ENCODE assay signal across 9 mouse cellular contexts in genomic region chr19:45695496-45696280, GRCm38 (mm10). TPM values are rescaled to one million over a fixed set of nuclear protein-coding genes. Genes with fewer than 3 reads are reported as not detected.
DNase-seq lines count a peak whose midpoint lies in the region; ATAC-seq and TF ChIP-seq lines count a peak whose summit lies in the region.
"Had no signal": no experiment of that assay in that cellular context is flagged by ENCODE, and none has a peak within 500 bp of the region (broad histone marks: within the 10 kb centered on the region; RNA-seq: fewer than 3 reads in every experiment).

No protein-coding gene starts in this region.

- H3K4me1 ChIP-seq in midbrain, embryonic 10.5 days: peaks cover 28% of the 10 kb centered on the region
- H3K4me1 ChIP-seq in midbrain, postnatal 0 days (ENCODE audit: insufficient read depth, low read length): no peaks in the 10 kb centered on the region
- peaks cover 21% of the 10 kb centered on the region for H3K4me1 ChIP-seq in heart, embryonic 13.5 days
- H3K4me1 ChIP-seq in midbrain, embryonic 15.5 days: peaks cover 3% of the 10 kb centered on the region; the same call in 1 of the 2 replicates

- H3K9me3 ChIP-seq in midbrain, embryonic 10.5 days (replicated peaks): no peaks in the 10 kb centered on the region
- no peaks in the 10 kb centered on the region for H3K9me3 ChIP-seq in midbrain, postnatal 0 days (ENCODE audit: low read length)
- 0 out of 2 replicates have a peak, but pooled peaks cover 3% of the 10 kb centered on the region for H3K9me3 ChIP-seq in heart, embryonic 13.5 days
- H3K9me3 ChIP-seq in midbrain, embryonic 15.5 days: no peaks in the 10 kb centered on the region

- no peak for ATAC-seq in midbrain, postnatal 0 days (ENCODE audit: low FRiP score)
- ATAC-seq in heart, embryonic 13.5 days (ENCODE audit: extremely low read depth, insufficient number of reproducible peaks, low FRiP score, low TSS enrichment): no peak
- ATAC-seq in midbrain, embryonic 15.5 days (replicated peaks): no peak

- no peak for DNase-seq in gastrocnemius, adult 2 months
- no peak for DNase-seq in gastrocnemius, adult 8-10 months (ENCODE audit: low spot score in 2 of 2)
- DNase-seq in midbrain, embryonic 10.5 days (ENCODE audit: low spot score): peak; percentile 58
- no peak for DNase-seq in midbrain, postnatal 0 days (ENCODE audit: low spot score)
- no peak for DNase-seq in urinary bladder, postnatal 14 days (ENCODE audit: low spot score)
- no peak for DNase-seq in adipocyte (ENCODE audit: low spot score)

- H3K36me3 ChIP-seq in midbrain, embryonic 10.5 days: no peaks in the 10 kb centered on the region
- H3K36me3 ChIP-seq in midbrain, postnatal 0 days (ENCODE audit: insufficient read depth, low read length): no peaks in the 10 kb centered on the region
- H3K36me3 ChIP-seq in heart, embryonic 13.5 days: no peaks in the 10 kb centered on the region
- H3K36me3 ChIP-seq in midbrain, embryonic 15.5 days (replicated peaks): no peaks in the 10 kb centered on the region

- peaks cover 54% of the 10 kb centered on the region for H3K27me3 ChIP-seq in midbrain, embryonic 10.5 days (ENCODE audit: low read depth, poor library complexity, severe bottlenecking)
- H3K27me3 ChIP-seq in midbrain, postnatal 0 days (ENCODE audit: insufficient read depth, low read length): peaks cover 9% of the 10 kb centered on the region
- H3K27me3 ChIP-seq in heart, embryonic 13.5 days (replicated peaks): no peaks in the 10 kb centered on the region
- peaks cover 21% of the 10 kb centered on the region for H3K27me3 ChIP-seq in midbrain, embryonic 15.5 days (replicated peaks)

- H3K9ac ChIP-seq in midbrain, postnatal 0 days (replicated peaks; ENCODE audit: low read length, poor library complexity, severe bottlenecking): no peak overlapping the region
- H3K9ac ChIP-seq in heart, embryonic 13.5 days: peak overlapping the region; percentile 53
- no peak overlapping the region for H3K9ac ChIP-seq in midbrain, embryonic 15.5 days

- WGBS in midbrain, embryonic 10.5 days: 22% methylated on average over 25 of the region's 25 CpGs
- 19% methylated on average over 25 of the region's 25 CpGs for WGBS in midbrain, postnatal 0 days
- 36% methylated on average over 25 of the region's 25 CpGs for WGBS in heart, embryonic 13.5 days
- WGBS in midbrain, embryonic 15.5 days: 23% methylated on average over 25 of the region's 25 CpGs

- no peak for TF ChIP-seq CTCF in gastrocnemius, adult 2 months (IDR thresholded peaks at IDR 0.05)
- TF ChIP-seq CTCF in midbrain, postnatal 0 days (IDR thresholded peaks at IDR 0.05): no peak

- intact Hi-C loops in gastrocnemius, adult 2 months (cut with DNase I): no loop called here

- H3K4me3 ChIP-seq in gastrocnemius, adult 2 months: no peak overlapping the region
- H3K4me3 ChIP-seq in midbrain, embryonic 10.5 days: peak overlapping the region; percentile 30; the same call in 1 of the 2 replicates
- no peak overlapping the region for H3K4me3 ChIP-seq in midbrain, postnatal 0 days (ENCODE audit: low read depth, low read length)
- H3K4me3 ChIP-seq in heart, embryonic 13.5 days: peak overlapping the region; percentile 15
- H3K4me3 ChIP-seq in midbrain, embryonic 15.5 days: no peak overlapping the region

- peak overlapping the region; percentile 28; the same call in 1 of the 2 replicates for H3K27ac ChIP-seq in gastrocnemius, adult 2 months
- H3K27ac ChIP-seq in midbrain, embryonic 10.5 days (replicated peaks): peak overlapping the region; percentile 71
- H3K27ac ChIP-seq in midbrain, postnatal 0 days (ENCODE audit: low read depth, low read length): no peak overlapping the region
- peak overlapping the region; percentile 65 for H3K27ac ChIP-seq in heart, embryonic 13.5 days (replicated peaks)
- H3K27ac ChIP-seq in midbrain, embryonic 15.5 days: no peak overlapping the region

- H3K4me2 ChIP-seq in midbrain, postnatal 0 days (ENCODE audit: low read depth, low read length, poor library complexity, severe bottlenecking): no peak overlapping the region
- H3K4me2 ChIP-seq in heart, embryonic 13.5 days: peak overlapping the region; percentile 56
- peak overlapping the region; percentile 13; the same call in 1 of the 2 replicates for H3K4me2 ChIP-seq in midbrain, embryonic 15.5 days

RNA-seq across cellular contexts. Expression of gene Fbxw4, which starts 35.6 kb away (rescaled TPM):
- 10 to 100 TPM; 29.0 to 30.8 TPM for total RNA-seq in gastrocnemius, adult 2 months (2021)
- total RNA-seq in gastrocnemius, adult 8-10 months (2022): 10 to 100 TPM; 32.9 to 35.7 (median 33.6) TPM
- polyA plus RNA-seq in midbrain, embryonic 10.5 days (2016; fragmentation: Nextera tagmentation; extraction: Ambion mirVana): 3.3 and 3.9 TPM in 2 replicates
- 30.9 and 41.8 TPM in 2 replicates for total RNA-seq in midbrain, postnatal 0 days (2014; rRNA removed)
- polyA plus RNA-seq in midbrain, postnatal 0 days (2015; fragmentation: Nextera tagmentation; extraction: Ambion mirVana): 5.6 and 6.0 TPM in 2 replicates
- 3.3 and 3.8 TPM in 2 replicates for polyA plus RNA-seq in heart, embryonic 13.5 days (2015; fragmentation: Nextera tagmentation; extraction: Ambion mirVana)
- 6.1 and 7.8 TPM in 2 replicates for polyA plus RNA-seq in midbrain, embryonic 15.5 days (2015; fragmentation: Nextera tagmentation; extraction: Ambion mirVana)

RNA-seq across cellular contexts. Expression of gene Fgf8, which starts 47.0 kb away (rescaled TPM):
- not detected for total RNA-seq in gastrocnemius, adult 2 months (2021)
- not detected for total RNA-seq in gastrocnemius, adult 8-10 months (2022)
- 25.5 and 28.8 TPM in 2 replicates for polyA plus RNA-seq in midbrain, embryonic 10.5 days (2016; fragmentation: Nextera tagmentation; extraction: Ambion mirVana)
- total RNA-seq in midbrain, postnatal 0 days (2014; rRNA removed): 1.3 TPM in 1 of 2 replicates, not detected in the other
- polyA plus RNA-seq in midbrain, postnatal 0 days (2015; fragmentation: Nextera tagmentation; extraction: Ambion mirVana): not detected in 2 replicates
- polyA plus RNA-seq in heart, embryonic 13.5 days (2015; fragmentation: Nextera tagmentation; extraction: Ambion mirVana): 0.25 and 0.37 TPM in 2 replicates
- 0.91 and 1.2 TPM in 2 replicates for polyA plus RNA-seq in midbrain, embryonic 15.5 days (2015; fragmentation: Nextera tagmentation; extraction: Ambion mirVana)
- total RNA-seq: left cerebral cortex, postnatal 36 days had no signal

RNA-seq across cellular contexts. Expression of gene Npm3, which starts 53.7 kb away (rescaled TPM):
- total RNA-seq in gastrocnemius, adult 2 months (2021): 10 to 100 TPM; 11.0 to 13.3 TPM
- total RNA-seq in gastrocnemius, adult 8-10 months (2022): 10 to 100 TPM; 10.8 to 14.0 (median 12.7) TPM
- 7.5 and 9.4 TPM in 2 replicates for polyA plus RNA-seq in midbrain, embryonic 10.5 days (2016; fragmentation: Nextera tagmentation; extraction: Ambion mirVana)
- 26.1 and 40.2 TPM in 2 replicates for total RNA-seq in midbrain, postnatal 0 days (2014; rRNA removed)
- polyA plus RNA-seq in midbrain, postnatal 0 days (2015; fragmentation: Nextera tagmentation; extraction: Ambion mirVana): 5.6 and 6.5 TPM in 2 replicates
- 9.9 and 11.2 TPM in 2 replicates for polyA plus RNA-seq in heart, embryonic 13.5 days (2015; fragmentation: Nextera tagmentation; extraction: Ambion mirVana)
- polyA plus RNA-seq in midbrain, embryonic 15.5 days (2015; fragmentation: Nextera tagmentation; extraction: Ambion mirVana): 6.3 and 6.9 TPM in 2 replicates

Comparison
In these comparisons a context has a peak if more than half of its experiments do, and no peak if none do; other contexts are left out.
1. H3K27ac ChIP-seq: peak in gastrocnemius, adult 2 months (single experiment), midbrain, embryonic 10.5 days (single experiment) and heart, embryonic 13.5 days (single experiment); none in midbrain, postnatal 0 days (single experiment) and midbrain, embryonic 15.5 days (single experiment).
2. H3K4me3 ChIP-seq: peak in midbrain, embryonic 10.5 days (single experiment) and heart, embryonic 13.5 days (single experiment); none in gastrocnemius, adult 2 months (single experiment), midbrain, postnatal 0 days (single experiment) and midbrain, embryonic 15.5 days (single experiment).
3. RNA of gene Fgf8, which starts 47.0 kb away (polyA plus RNA-seq): 25.5 to 28.8 TPM in midbrain, embryonic 10.5 days; 0.91 to 1.2 TPM in midbrain, embryonic 15.5 days, 0.25 to 0.37 TPM in heart, embryonic 13.5 days and not detected in midbrain, postnatal 0 days; every median in the first group is over 10 times any median in the second.